Mouse (Mus musculus) layer of hippocampus, postnatal 36 days (tissue): Measurements from ENCODE around the gene Bend3. TPM values are rescaled to one million over a fixed set of nuclear protein-coding genes. Genes with fewer than 3 reads are reported as not detected.
"Not testable (repeated sequence)": the region's sequence is repeated elsewhere in the genome, so short reads cannot be mapped to it uniquely, and the experiment has no call there.

Source experiments
- DNase-seq, 2 experiments: peaks; one replicate each; pipeline ENCODE4 v3.0.0; 2022
- total RNA-seq, 2 experiments: library from RNA; stranded (reverse); gene quantifications; 2 replicates each; pipeline ENCODE4 v1.2.3; 2021

The Bend3 gene
- total RNA-seq, 2 experiments from 2014 or later, result 5.1 to 5.4 TPM

DNA sequence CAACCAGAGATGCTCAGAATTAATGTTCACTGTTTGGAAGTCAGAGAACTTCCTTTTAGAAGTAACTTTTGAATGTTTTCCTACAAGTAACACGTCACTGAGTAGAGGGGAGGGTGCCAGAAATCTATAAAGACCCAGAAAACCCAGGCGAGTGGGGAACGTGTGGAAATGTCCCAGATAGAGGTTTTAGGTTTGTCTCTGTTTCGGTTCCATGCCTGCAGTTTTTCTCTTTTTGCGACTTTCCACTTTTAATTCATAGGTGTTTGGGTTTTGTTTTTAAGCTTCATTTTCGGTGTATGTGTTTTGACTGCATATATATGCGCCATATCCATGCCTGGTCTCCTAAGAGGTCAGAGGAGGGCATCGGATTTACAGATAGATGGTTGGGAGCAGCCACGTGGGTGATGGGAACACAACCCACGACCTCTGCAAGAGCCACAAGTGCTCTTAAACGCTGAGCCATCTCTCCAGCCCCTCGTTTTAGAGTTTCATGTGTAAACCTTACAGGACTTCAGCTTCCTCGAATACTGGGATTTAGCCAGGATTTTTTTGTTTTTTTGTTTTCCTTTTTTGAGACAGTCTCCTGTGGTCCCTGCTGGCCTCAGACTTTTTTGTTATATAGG, 1.7 kb downstream of the Bend3 start:
- DNase-seq, result no peak

DNA sequence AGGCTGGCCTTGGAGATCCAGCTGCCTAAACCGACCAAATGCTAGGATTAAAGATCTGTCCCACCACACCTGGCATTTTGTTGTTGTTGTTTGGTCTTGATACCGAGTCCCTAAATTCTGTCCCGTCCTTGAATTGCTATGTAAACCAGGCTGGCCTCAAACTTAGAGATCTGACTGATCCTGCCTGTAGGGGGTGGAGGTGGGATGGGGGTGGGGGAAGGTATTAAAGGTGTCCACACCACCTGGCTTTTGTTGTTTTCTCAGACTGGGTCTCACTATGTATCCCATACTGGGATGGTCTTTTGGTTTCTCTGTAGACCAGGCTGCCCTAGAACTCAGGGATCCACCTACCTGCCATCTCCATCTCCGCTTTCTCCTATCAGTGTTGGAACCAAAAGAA, 2.5 kb downstream of the Bend3 start:
- no peak for DNase-seq

DNA sequence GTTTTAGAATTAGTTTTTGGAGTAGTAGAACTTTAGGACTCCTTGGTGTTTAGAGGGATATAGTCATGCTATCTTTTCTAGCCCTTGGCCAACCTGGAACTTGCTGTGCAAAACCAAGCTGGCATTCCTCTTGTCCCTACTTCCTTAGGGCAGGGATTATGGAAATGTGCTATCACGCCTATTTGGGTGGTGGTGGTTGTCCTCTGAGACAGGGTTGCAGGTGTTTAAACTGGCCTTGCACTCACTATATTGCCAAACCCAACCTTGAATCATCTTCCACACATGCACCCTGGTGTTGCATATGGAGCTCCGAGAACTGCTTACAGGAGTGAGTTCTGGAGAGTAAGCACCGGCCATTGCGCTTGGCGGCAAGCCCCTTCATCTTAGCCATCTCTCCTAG, 3.4 kb downstream of the Bend3 start:
- DNase-seq, result no peak

DNA sequence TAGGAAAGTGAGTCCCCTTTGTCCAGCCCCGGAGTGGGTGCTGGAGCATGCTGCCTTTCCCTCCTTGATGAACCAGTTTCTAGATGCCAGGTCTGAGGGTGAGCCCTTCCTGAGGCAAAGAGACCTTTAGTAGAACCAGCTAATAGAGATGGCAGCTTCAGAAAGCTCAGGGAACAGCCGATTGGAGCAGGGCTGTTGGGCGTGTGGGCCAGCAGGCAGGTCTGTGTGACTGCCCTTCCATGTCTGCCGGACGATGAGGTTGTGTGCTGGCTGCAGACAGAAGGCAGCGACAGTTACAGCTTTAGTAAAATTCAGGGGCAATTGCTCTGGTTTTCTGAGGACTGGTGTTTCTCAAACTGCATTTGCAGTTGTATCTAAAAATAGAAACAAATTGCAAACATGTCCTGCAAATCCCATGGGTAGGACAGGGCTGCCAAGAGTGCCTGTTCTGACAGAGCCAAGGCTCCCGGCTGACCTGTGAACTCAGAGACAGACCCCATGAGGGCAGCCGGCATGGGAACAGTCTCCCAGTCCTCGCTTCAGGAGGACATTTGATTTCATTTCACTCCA, 4.9 kb downstream of the Bend3 start:
- DNase-seq, result no peak

DNA sequence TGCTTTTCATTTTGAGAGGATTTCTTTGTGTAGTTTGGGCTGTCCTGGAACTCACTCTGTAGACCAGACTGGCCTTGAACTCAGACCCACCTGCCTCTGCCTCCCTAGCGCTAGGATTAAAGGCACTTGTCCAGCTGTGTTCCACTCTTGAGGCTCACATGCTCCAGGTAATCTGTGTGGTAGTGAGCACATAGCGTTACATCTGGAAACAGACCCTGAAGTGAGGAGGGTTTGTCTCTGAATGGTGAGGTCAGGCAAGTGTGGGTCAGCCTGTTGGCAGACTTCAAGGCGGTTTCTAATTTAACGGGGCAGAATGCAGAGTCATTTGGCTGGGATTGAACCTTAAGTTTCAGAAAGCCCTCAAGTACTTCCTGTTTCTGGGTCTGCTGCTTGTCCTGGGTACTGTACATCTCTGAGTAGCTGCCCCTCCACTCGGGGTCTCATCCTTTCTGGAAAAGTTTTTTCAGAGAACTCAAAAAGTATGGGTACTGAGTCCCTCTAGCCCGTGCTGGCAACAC, 7.2 kb downstream of the Bend3 start:
- no peak for DNase-seq

DNA sequence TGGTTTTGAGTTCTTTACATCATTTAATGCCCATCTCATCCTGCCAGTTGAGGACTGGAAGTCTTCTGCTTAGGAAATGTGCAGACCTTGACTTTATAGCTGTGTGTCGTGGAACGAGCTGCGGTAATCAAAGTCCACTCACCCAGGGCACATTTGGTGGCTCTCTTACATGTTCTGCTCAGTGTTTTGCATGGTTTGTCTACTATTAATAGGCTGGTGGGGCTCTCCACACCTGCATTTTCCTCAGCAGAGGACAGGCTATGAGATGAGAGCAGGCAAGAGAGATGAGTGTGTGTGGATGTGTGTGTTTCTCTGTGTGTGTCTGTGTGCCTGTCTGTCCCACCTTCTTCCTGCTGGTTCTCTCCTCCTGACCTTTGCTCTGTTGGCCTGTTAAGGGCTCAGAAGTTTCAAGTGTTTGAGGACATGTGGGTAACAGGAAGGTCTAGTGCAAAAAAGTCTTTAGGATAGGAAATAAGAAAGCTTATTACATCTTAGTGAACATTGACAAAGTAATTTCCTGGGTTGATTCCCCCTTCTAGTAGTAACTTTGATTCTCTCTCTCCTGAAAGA, 8.9 kb downstream of the Bend3 start:
- DNase-seq, result no peak

DNA sequence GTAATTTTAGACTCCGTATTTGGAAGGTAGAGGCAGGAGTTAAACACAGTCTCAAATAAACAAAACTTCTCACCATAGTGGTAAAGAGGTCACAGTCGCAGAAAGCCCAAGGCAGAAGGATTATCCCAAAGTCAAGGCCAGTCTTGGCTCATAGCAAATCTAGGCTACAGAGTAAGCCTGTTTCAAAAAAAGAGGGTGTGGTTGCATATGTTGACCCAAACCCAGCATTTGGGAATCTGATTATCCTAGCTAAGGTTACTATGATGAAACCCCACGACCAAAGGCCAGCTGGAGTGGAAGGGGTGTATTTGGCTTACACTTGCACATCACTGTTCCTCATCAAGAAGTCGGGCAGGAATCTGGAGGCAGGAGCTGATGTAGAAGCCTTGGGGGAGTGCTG, 9.6 kb downstream of the Bend3 start:
- no peak for DNase-seq

DNA sequence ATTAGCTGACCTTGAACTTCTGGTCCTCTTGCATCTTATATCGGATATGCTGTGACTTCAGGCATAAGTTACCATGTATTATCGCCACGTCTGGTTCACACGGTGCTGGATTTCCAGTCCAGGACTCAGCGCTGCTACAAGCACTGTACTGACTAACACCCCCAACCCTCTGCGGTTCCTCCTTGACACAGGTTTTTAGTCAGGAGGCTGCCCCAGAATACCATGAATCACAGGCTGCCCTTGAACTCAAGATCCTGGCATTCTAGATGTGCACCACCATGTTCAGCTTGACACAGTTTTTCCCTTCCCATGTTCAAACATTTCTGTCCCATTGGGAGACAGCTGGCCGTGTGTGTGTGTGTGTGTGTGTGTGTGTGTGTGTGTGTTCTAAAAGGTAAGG, 10.5 kb downstream of the Bend3 start:
- DNase-seq, result no peak

DNA sequence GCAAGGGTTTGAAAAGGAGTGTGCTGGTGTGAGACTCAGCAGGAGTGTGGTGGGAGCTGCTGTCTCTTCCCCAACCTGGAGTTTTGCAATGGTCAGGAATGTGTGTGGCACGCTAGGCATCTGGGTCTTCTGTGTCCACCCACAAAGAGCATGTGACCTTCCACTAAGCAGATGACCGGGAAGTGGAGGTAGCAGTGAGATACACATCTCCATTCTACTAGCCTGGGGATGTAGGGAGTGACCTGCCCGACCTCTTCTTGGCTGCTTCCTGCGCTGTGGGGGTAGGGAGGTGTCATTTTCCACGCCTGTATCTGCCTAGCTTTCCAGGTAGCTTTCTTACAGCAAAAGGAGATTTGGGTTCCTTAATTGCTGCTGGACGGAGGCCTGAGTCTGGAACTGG, 10.9 kb downstream of the Bend3 start:
- no peak for DNase-seq

DNA sequence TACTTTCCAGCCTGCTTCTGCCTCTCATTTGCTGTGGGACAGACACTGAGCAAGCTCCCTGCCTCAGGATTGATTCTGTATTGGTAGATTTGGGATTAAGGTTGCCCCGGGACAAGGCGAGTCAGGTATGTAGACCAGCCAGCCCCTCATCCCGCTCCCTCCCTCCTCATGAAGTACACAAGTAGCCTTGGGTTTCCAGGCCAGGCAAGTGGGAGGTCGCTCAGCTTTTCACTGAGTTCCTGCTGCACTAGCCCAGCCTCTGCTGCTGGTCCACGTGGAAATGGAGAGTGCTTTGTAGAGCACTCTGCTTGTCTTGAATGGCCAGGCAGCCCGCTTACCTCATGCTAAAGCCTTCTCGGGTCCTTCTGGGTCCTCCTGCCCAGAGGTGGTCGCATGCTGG, 11.4 kb downstream of the Bend3 start:
- DNase-seq, result no peak

DNA sequence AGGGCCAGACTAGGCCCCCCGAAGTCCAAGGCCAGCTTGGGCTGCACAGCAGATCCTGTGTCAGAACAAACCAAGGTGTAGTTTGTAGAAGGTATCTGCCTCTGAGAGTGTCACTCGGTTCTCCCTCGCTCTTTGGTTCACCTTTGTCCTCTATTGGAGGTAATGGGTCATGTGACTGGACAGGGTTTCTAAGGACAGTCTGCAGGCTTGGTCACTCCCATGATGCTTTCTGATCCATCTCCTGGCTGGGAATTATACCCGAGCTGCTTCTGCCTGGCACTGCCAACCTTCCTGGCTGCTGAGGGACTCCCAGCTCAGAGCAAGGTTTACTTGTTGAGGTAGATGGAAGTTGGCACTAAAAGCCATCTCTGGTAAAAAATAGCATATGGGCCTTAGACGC, 12.2 kb downstream of the Bend3 start:
- no peak for DNase-seq

DNA sequence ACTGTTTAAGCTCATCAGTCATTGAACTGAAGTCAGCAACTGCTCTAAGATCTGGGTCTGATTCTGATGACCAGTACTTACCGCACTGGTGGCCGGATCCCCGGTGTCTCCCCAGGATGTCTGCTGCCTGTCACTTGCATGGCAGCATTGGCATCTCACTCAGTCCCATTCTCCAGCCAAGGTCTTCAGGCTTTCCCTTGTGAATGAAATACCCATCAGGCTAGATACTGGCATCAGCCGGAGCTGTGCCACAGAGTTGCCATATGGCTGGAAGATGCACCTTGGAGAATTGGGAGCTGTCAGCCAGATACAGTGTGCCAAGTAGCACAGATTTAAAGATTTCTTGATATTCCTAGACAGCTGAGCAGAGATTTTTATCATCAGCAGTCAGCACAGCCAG, 24.0 kb downstream of the Bend3 start:
- no peak for DNase-seq

DNA sequence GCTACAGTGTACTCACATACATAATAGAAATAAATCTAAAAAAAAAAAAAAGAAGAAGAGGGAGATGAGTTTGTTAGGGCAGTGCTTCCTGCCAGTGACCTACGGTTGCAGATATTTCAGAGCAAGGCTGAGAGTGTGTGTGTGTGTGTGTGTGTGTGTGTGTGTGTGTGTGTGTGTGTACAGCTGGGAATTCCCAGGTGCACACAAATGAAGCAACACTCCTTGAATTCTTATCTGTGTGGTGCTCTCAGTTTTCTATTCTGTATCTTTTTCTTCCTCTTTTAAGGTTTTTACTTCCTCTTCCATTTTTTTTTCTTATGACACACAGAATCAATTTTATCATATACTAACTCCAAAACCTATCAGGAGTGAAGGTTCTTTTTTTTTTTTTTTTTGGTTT, 25.7 kb downstream of the Bend3 start:
- no peak for DNase-seq

DNA sequence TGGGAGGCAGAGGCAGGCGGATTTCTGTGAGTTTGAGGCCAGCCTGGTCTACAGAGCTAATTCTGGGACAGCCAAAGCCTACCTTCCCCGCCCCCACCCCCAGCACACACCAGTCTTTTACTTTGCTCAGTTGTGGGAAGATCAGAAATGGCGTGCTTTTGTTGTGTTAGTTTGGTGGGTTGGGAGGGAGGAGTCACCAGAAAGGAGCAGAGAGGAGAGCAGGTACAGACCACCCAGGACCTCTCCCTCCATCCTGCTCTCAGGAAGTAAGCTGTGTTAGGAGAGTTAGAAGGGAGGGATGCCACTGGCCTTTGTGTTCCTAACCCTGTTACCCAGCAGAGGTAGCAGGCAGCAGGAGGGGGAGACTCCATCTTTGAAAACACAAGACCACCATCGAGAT, 28.4 kb downstream of the Bend3 start:
- no peak for DNase-seq

DNA sequence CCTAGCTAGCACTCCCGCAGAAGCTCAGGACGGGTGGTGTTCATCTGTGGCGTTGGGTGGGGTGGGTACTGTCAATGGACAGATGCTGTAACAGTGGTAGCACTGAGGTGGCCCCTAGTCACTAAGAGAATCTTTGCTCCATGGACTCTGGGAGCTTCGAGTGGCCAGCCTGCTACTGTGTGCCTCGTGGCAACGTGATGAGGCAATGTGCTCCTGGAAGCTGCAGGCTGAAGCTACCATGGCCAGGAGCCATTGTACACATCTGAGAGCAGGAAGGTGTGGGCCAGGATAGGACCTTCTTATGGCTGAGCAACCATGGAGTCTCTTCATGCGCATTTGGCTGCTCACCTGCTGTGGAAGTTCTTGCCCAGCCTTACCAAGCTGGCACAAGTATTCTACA, 30.6 kb downstream of the Bend3 start:
- DNase-seq, result no peak

DNA sequence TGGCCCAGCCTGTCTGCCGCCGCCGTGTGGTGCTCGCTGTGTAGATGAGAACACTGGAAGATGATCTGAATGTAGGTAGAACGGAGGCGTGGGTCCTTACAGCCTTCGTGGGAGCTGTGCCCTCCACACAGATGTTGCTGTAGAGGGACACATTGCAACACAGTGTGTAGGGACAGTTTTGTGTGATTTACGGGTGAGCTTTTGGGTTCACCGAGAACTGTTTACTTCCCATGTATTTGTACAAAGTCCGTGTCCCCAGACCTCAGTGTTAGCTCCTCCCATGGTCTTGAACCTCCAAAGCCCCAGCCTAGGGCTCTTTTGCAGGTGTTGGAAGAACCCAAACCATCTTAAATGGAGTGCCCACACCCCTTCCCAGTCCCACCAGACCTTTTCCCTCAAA, 34.3 kb downstream of the Bend3 start:
- DNase-seq, result no peak

DNA sequence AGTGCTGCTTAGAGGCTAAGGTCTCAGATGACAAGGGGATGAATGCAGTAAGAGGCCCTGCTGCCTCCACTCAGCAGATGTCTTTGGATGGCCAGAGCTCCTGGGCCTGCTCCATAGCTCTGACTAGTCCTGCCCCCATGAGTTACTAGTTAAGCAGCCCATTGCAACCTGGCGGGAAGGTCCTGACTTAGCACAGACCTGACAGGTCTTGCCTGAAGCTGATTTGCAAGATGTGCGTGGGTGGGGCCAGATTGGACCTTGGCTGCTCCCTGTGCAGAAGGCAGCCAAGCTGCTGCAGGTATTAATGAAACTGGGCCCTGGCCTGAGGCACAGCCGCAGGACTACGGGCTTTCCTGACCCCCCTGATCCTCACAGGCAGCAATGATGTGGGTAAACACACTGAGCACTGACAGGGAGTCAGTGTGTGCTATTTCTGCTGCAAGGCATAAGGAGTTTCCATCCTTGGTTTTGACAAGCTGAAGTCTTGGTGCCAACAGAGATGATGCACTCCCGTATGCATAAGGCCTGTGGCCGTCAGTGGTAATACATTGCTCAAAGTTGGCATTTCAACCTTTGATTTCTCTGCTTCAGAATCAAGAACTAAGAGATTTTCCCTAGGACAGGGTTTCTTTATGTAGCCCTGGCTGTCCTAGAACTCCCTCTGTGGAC, 38.5 kb downstream of the Bend3 start:
- no peak for DNase-seq

DNA sequence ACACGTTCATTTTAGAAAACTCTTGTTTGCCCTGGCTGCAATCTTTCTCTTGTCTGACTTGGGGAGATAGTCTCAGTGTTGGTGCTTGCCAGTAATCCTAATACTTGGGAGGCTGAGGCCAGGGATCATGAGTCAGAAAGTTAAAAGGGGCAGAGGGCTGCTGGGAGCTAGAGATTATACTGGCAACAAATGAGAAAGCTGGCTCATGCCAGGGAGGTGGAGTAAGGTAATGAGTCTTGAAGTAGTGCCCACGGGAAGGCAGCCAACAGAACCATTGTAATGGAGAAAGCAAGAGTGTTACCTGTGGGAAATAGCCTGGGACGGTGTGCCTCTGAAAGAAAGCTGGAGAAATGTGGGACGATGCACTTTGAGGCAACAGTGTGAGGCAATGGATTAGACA, 39.2 kb downstream of the Bend3 start:
- no peak for DNase-seq

DNA sequence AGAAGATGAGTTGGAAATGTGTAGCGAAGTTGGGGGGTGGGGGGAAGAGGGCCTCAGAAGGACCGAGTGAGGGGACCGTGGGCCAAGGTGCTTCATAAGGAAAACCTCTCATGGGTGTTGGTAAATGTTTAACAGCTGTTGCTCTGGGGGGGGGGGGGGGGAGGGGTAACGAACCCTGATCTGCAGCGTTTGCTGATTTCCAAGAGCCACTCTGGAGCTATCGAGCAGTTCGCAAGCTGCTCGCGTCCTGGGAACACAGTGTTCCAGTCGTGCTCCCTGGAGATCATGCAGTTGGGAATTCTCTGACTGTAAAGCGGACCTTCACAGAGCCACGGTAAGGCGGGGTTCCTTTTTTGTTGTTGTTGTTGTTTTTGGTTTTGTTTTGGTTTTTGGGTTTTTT, 39.7 kb downstream of the Bend3 start:
- no peak for DNase-seq

DNA sequence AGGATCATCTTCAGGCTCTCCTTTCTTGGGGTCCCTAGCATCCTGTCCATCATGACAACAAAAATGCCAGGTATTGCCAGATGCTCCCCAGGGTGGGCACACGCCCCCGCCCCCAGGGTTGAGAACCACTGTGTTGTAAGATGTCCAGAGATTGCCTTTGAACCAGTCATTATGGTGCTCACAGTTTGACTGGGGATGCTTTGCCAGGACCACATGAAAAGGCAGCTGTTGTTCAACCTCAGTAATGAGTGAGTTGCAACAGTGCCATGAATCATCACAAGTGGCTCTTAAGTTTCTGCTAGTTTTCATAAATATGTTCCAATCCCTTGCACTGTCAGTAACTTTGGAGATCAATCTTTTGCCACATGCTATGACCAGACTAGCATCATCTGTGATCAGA, 41.3 kb downstream of the Bend3 start:
- DNase-seq, result no peak

DNA sequence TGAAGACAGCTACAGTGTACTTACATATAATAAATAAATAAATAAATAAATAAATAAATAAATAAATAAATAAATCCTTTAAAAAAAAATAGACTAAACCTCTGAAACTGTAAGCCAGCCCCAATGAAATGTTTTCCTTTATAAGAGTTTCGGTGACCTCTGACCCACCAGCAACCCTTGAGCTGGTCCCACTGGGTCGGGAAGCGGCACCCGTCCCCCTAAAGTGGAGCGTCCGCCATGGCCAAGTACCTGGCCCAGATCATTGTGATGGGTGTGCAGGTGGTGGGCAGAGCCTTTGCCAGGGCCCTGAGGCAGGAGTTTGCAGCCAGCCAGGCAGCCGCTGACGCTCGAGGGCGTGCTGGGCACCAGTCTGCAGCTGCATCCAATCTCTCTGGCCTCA, 45.3 kb downstream of the Bend3 start, which contains the start of gene Gm9803:
Gene Gm9803, plus strand, starts transcription at position 154 of the 400 bp plus-strand sequence.
- not testable (repeated sequence) for DNase-seq

DNA sequence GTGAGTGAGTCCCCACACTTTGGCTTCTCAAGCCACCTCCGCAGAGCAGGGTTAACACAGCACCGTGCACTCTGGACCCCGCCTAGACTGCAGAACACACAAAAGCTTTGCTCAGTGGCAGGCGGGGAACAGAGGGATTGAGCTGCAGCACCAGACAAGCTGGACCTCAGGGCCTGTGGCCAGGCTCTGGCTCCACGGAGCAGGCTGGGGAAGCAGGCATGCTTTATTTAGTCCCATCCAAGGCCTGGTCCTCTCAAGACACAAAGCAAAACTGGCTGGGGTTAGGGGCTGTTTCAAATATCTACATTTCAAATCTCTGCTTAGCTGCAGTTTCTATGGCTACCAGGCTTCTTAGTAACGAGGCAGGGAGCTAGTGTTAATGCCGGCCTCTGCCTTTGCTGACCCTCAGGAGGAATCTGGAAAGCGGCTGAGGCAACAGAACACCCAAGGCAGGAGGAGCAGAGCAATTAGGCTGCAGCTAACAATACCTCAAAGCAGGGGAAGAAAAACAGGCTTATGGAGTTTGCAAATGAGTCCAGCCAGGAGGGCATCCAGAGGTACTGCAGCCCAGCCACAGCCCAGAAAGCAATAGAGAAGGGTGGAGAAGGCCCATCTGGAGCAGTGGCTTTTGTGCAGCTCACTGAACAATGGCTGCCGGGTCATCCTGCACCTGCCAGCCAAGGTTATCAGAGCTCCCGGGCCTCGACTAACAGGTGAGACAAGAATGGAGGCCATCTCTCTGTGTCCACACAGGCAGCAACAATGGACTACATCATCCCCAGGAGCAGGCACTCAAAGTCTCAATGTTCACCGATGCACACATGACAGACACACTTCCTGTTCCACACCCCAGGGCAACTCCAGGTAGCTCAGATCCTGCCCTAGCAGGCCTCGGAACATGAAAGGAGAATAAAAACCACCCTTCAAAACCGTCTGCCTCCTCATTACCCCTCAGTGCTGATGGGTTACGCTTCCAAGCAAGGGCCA, 48.9 kb downstream of the Bend3 start:
- DNase-seq, result peak; percentile 26 to 29
